In the genomic region with DNA sequence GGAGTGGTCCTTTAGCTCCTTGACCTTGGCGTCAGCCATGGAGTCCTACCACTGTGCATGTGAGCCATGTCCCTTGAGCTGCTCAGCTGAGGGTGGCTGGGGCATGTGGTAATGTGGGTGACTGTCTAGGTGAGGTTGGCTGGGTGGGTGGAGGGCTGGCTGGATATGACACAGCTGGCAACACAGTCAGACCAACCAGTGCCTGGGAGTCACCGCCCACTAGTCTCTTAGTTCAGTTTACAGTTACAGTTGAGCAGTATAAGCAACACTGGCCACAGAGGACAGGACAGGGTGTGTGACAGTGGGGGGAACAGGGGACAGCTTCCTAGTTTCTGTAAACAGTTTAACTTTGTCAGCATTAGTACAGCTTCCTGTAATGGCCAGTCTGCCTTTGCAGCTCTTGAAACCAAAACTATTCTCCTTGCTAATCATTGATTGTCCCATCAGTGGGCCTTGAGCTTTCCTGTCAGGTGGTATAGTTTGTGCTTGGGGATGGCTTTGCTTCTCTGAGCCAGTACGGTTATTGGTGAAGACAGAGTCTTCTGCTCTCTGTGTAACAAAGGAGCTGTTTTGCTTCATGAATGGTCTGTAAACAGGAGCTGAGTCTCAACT, we compare ENCODE assay signal across 10 mouse cellular contexts. TPM values are rescaled to one million over a fixed set of nuclear protein-coding genes. Genes with fewer than 3 reads are reported as not detected.
DNase-seq lines count a peak whose midpoint lies in the region; ATAC-seq and TF ChIP-seq lines count a peak whose summit lies in the region.
"Had no signal": no experiment of that assay in that cellular context is flagged by ENCODE, and none has a peak within 500 bp of the region (broad histone marks: within the 10 kb centered on the region; RNA-seq: fewer than 3 reads in every experiment).

No protein-coding gene starts in this region.

- H3K4me1 ChIP-seq in heart, embryonic 16.5 days (ENCODE audit: control insufficient read depth, insufficient read depth, low read length) = peaks cover 64% of the 10 kb centered on the region
- peaks cover 33% of the 10 kb centered on the region for H3K4me1 ChIP-seq in intestine, postnatal 0 days (replicated peaks; ENCODE audit: control insufficient read depth, insufficient read depth, low read length)
- peaks cover 65% of the 10 kb centered on the region for H3K4me1 ChIP-seq in neural tube, embryonic 15.5 days
- peaks cover 46% of the 10 kb centered on the region for H3K4me1 ChIP-seq in midbrain, embryonic 16.5 days (ENCODE audit: control insufficient read depth, insufficient read depth, low read length)

- TF ChIP-seq CTCF in intestine, postnatal 0 days (IDR thresholded peaks at IDR 0.05; ENCODE audit: low read depth) = no peak

- H3K4me3 ChIP-seq in heart, embryonic 16.5 days (ENCODE audit: low read length) = no peak overlapping the region
- H3K4me3 ChIP-seq in intestine, postnatal 0 days (ENCODE audit: low read depth, low read length) = no peak overlapping the region
- no peak overlapping the region for H3K4me3 ChIP-seq in neural tube, embryonic 15.5 days (replicated peaks)
- H3K4me3 ChIP-seq in midbrain, embryonic 16.5 days (ENCODE audit: low read depth, low read length) = no peak overlapping the region

- H3K27ac ChIP-seq in heart, embryonic 16.5 days (ENCODE audit: low read length) = no peak overlapping the region
- H3K27ac ChIP-seq in intestine, postnatal 0 days (ENCODE audit: low read depth, low read length) = peak overlapping the region; percentile 57
- H3K27ac ChIP-seq in neural tube, embryonic 15.5 days (replicated peaks) = no peak overlapping the region
- no peak overlapping the region for H3K27ac ChIP-seq in midbrain, embryonic 16.5 days (ENCODE audit: low read length)

- H3K36me3 ChIP-seq in heart, embryonic 16.5 days (ENCODE audit: control insufficient read depth, insufficient read depth) = peaks cover 12% of the 10 kb centered on the region
- H3K36me3 ChIP-seq in intestine, postnatal 0 days (ENCODE audit: control insufficient read depth, insufficient read depth) = peaks cover 24% of the 10 kb centered on the region; the same call in 1 of the 2 replicates
- H3K36me3 ChIP-seq in neural tube, embryonic 15.5 days = peaks cover 9% of the 10 kb centered on the region; the same call in 1 of the 2 replicates
- peaks cover 3% of the 10 kb centered on the region; the same call in 1 of the 2 replicates for H3K36me3 ChIP-seq in midbrain, embryonic 16.5 days (ENCODE audit: control insufficient read depth, insufficient read depth, low read length)

- intact Hi-C loops in heart, postnatal 25 days (cut with DNase I) = no loop called here

- no peaks in the 10 kb centered on the region for H3K27me3 ChIP-seq in heart, embryonic 16.5 days (ENCODE audit: control insufficient read depth, insufficient read depth, low read length)
- H3K27me3 ChIP-seq in intestine, postnatal 0 days (replicated peaks; ENCODE audit: control insufficient read depth, insufficient read depth, low read length) = no peaks in the 10 kb centered on the region
- no peaks in the 10 kb centered on the region for H3K27me3 ChIP-seq in neural tube, embryonic 15.5 days (replicated peaks)
- H3K27me3 ChIP-seq in midbrain, embryonic 16.5 days (ENCODE audit: control insufficient read depth, insufficient read depth, low read depth, low read length) = no peaks in the 10 kb centered on the region

- no peaks in the 10 kb centered on the region for H3K9me3 ChIP-seq in heart, embryonic 16.5 days (replicated peaks; ENCODE audit: control insufficient read depth, low read length)
- no peaks in the 10 kb centered on the region for H3K9me3 ChIP-seq in intestine, postnatal 0 days (ENCODE audit: control insufficient read depth)
- no peaks in the 10 kb centered on the region for H3K9me3 ChIP-seq in neural tube, embryonic 15.5 days (replicated peaks)
- no peaks in the 10 kb centered on the region for H3K9me3 ChIP-seq in midbrain, embryonic 16.5 days (replicated peaks; ENCODE audit: control insufficient read depth, low read length, poor library complexity, severe bottlenecking)

- peak; percentile 65; the same call in 1 of the 2 replicates for ATAC-seq in heart, embryonic 16.5 days (replicated peaks; ENCODE audit: extremely low read depth, insufficient read depth, low FRiP score)
- peak; percentile 65 for ATAC-seq in CD4-positive, CD25-positive, alpha-beta regulatory T cell, adult 4 months
- peak; percentile 56 for ATAC-seq in intestine, postnatal 0 days
- ATAC-seq in megakaryocyte, adult 5-6 weeks (ENCODE audit: poor library complexity, severe bottlenecking) = peak; percentile 63
- no peak for ATAC-seq in neural tube, embryonic 15.5 days (ENCODE audit: low FRiP score)
- no peak for ATAC-seq in midbrain, embryonic 16.5 days

- no peak for DNase-seq in heart, postnatal 25 days (ENCODE audit: low spot score)
- DNase-seq in cerebellum, postnatal 25 days = no peak
- DNase-seq: cerebellum, postnatal 14 days had no signal

- 75% methylated on average over 3 of the region's 3 CpGs for WGBS in heart, embryonic 16.5 days
- WGBS in intestine, postnatal 0 days = 51% methylated on average over 3 of the region's 3 CpGs
- WGBS in neural tube, embryonic 15.5 days = 93% methylated on average over 3 of the region's 3 CpGs
- WGBS in midbrain, embryonic 16.5 days = 85% methylated on average over 3 of the region's 3 CpGs

- H3K9ac ChIP-seq in heart, embryonic 16.5 days (ENCODE audit: low read length) = no peak overlapping the region
- H3K9ac ChIP-seq in intestine, postnatal 0 days (ENCODE audit: low read depth, low read length) = no peak overlapping the region
- no peak overlapping the region for H3K9ac ChIP-seq in neural tube, embryonic 15.5 days (replicated peaks)
- H3K9ac ChIP-seq in midbrain, embryonic 16.5 days (ENCODE audit: low read depth, low read length) = no peak overlapping the region

- no peak overlapping the region for H3K4me2 ChIP-seq in heart, embryonic 16.5 days (ENCODE audit: low read depth, low read length)
- peak overlapping the region; percentile 9; the same call in 1 of the 2 replicates for H3K4me2 ChIP-seq in intestine, postnatal 0 days (replicated peaks; ENCODE audit: low read depth)
- no peak overlapping the region for H3K4me2 ChIP-seq in neural tube, embryonic 15.5 days
- no peak overlapping the region for H3K4me2 ChIP-seq in midbrain, embryonic 16.5 days (ENCODE audit: low read length)

RNA-seq across cellular contexts. Expression of a gene that starts 6.5 kb away (rescaled TPM):
- polyA plus RNA-seq in heart, embryonic 16.5 days (2015; fragmentation: Nextera tagmentation; extraction: Ambion mirVana) = 20.7 and 21.6 TPM in 2 replicates
- 10 to 100 TPM; 30.3 to 30.6 TPM for total RNA-seq in heart, postnatal 25 days (2021)
- polyA plus RNA-seq in CD4-positive, CD25-positive, alpha-beta regulatory T cell, adult 4 months (2017; shearing (Covaris generic)) = 10 to 100 TPM; 55.1 to 57.8 TPM
- 81.7 and 86.9 TPM in 2 replicates for polyA plus RNA-seq in intestine, postnatal 0 days (2015; fragmentation: Nextera tagmentation; extraction: Ambion mirVana)
- total RNA-seq in megakaryocyte, adult 5-6 weeks (2015) = 59.5 and 61.2 TPM in 2 replicates
- total RNA-seq in megakaryocyte, adult 5-6 weeks (2017) = 54.2 and 57.3 TPM in 2 replicates
- 16.8 and 20.2 TPM in 2 replicates for polyA plus RNA-seq in neural tube, embryonic 15.5 days (2015; fragmentation: Nextera tagmentation; extraction: Ambion mirVana)
- 17.6 and 20.5 TPM in 2 replicates for polyA plus RNA-seq in midbrain, embryonic 16.5 days (2015; fragmentation: Nextera tagmentation; extraction: Ambion mirVana)

RNA-seq across cellular contexts. Expression of a gene that starts 44.6 kb away (rescaled TPM):
- polyA plus RNA-seq in heart, embryonic 16.5 days (2015; fragmentation: Nextera tagmentation; extraction: Ambion mirVana) = not detected in 2 replicates
- total RNA-seq in heart, postnatal 25 days (2021) = not detected
- under 1 TPM; 0.22 to 0.39 TPM for polyA plus RNA-seq in CD4-positive, CD25-positive, alpha-beta regulatory T cell, adult 4 months (2017; shearing (Covaris generic))
- 0.08 TPM in 1 of 2 replicates, not detected in the other for polyA plus RNA-seq in intestine, postnatal 0 days (2015; fragmentation: Nextera tagmentation; extraction: Ambion mirVana)
- 0.07 TPM in 1 of 2 replicates, not detected in the other for total RNA-seq in megakaryocyte, adult 5-6 weeks (2015)
- total RNA-seq in megakaryocyte, adult 5-6 weeks (2017) = 0.08 TPM in 1 of 2 replicates, not detected in the other
- polyA plus RNA-seq in neural tube, embryonic 15.5 days (2015; fragmentation: Nextera tagmentation; extraction: Ambion mirVana) = 0.05 TPM in 1 of 2 replicates, not detected in the other
- not detected in 2 replicates for polyA plus RNA-seq in midbrain, embryonic 16.5 days (2015; fragmentation: Nextera tagmentation; extraction: Ambion mirVana)
- total RNA-seq: layer of hippocampus, adult 18-20 months had no signal

RNA-seq across cellular contexts. Expression of a gene that starts 56.6 kb away (rescaled TPM):
- polyA plus RNA-seq in heart, embryonic 16.5 days (2015; fragmentation: Nextera tagmentation; extraction: Ambion mirVana) = 34.9 and 39.8 TPM in 2 replicates
- total RNA-seq in heart, postnatal 25 days (2021) = 10 to 100 TPM; 51.4 to 60.5 TPM
- 10 to 100 TPM; 40.0 to 48.4 TPM for polyA plus RNA-seq in CD4-positive, CD25-positive, alpha-beta regulatory T cell, adult 4 months (2017; shearing (Covaris generic))
- 22.7 and 23.8 TPM in 2 replicates for polyA plus RNA-seq in intestine, postnatal 0 days (2015; fragmentation: Nextera tagmentation; extraction: Ambion mirVana)
- 19.2 and 26.5 TPM in 2 replicates for total RNA-seq in megakaryocyte, adult 5-6 weeks (2015)
- 51.3 and 51.7 TPM in 2 replicates for total RNA-seq in megakaryocyte, adult 5-6 weeks (2017)
- 50.1 and 50.7 TPM in 2 replicates for polyA plus RNA-seq in neural tube, embryonic 15.5 days (2015; fragmentation: Nextera tagmentation; extraction: Ambion mirVana)
- 55.7 and 56.1 TPM in 2 replicates for polyA plus RNA-seq in midbrain, embryonic 16.5 days (2015; fragmentation: Nextera tagmentation; extraction: Ambion mirVana)

Comparison
In these comparisons a context has a peak if more than half of its experiments do, and no peak if none do; other contexts are left out.
1. ATAC-seq: peak in heart, embryonic 16.5 days (single experiment), CD4-positive, CD25-positive, alpha-beta regulatory T cell, adult 4 months (single experiment), intestine, postnatal 0 days (single experiment) and megakaryocyte, adult 5-6 weeks (single experiment); none in neural tube, embryonic 15.5 days (single experiment) and midbrain, embryonic 16.5 days (single experiment).